Mouse (Mus musculus): ENCODE measurements at regions not wholly inside any gene's neighbourhood (a gene's known extent, or its start where the extent isn't known, plus 50 kb on each side); places are given as distances from the start of the nearest gene placed in this dataset.

DNA sequence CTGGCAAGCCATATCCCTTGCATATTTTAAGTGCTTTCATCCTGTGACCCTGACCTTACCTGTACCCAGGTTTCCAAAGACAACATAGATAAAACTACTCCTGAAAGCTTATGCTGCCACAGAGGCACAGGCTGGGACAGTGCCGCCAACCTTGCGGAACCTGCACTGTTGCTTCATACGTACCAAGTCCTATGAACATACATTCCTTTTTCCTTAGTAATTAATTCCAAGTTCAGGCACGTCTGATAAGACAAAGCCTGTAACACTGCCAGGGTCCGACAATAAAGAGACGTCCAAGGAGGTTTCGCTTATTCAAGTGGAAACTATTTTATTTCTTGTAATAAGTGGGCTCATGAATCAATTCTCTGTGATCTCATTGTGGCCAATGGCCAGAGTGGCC is 70.2 kb upstream of the Pbx1 start:
- no peak for TF ChIP-seq CTCF (IDR thresholded peaks at IDR 0.05; ENCODE audit: control insufficient read depth, insufficient read depth, insufficient replicate concordance, low read depth, low read length)
- TF ChIP-seq POLR2A (IDR thresholded peaks at IDR 0.05; ENCODE audit: control insufficient read depth, low read depth, low read length), result no peak

Measured in testis, adult 2 months (tissue).